Mouse (Mus musculus) cerebellum, adult 2 months (tissue): Measurements from ENCODE around the gene Kifc3.

Experiments
- CTCF ChIP-seq: fragments of 200-500 bp; IDR thresholded peaks from 2 replicates; pipeline ENCODE4 v1.5.1; 2011; ENCODE audit warnings: low read depth, mild to moderate bottlenecking, control low read depth, low read length, moderate library complexity, borderline replicate concordance; ENCODE audit not compliant: insufficient read depth
- POLR2A ChIP-seq: fragments of 200-500 bp; IDR thresholded peaks from 2 replicates; pipeline ENCODE4 v1.6.1; 2011; ENCODE audit warnings: low read length, control low read depth, borderline replicate concordance; ENCODE audit not compliant: insufficient read depth

DNA sequence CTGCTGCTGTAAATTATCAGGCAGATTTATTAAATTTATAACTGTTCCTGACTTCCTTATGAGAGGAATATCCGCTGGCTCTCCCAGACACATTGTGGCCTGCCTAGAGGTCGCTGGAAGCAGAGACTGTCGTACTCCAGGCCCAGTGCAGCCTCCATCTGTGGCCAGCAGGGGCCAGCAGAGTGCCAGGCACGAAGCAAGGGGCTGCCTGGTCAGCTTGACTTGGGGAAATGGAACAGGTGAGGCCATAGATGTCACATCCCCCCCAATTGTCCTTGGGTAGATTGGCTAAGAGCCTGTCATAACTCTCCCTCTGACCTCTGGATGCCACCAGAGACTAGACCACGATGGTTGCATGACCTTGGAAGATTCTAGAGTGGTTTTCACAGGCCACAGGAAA, 103.6 kb downstream of the Kifc3 start:
- TF ChIP-seq CTCF: peak; percentile 85
- TF ChIP-seq POLR2A: no peak
